Mouse (Mus musculus): Measurements from ENCODE around the gene Selenos. TPM values are rescaled to one million over a fixed set of nuclear protein-coding genes. Genes with fewer than 3 reads are reported as not detected.
A peak's percentile ranks its signal among the peaks of the same experiment; 100 is the strongest.
"Not testable (repeated sequence)": the region's sequence is repeated elsewhere in the genome, so short reads cannot be mapped to it uniquely, and the experiment has no call there.

The Selenos gene
- polyA plus RNA-seq, 1 experiment from 2014 or later: 79.0 TPM

- Histone ChIP-seq H3K9me3 (ENCODE audit: control insufficient read depth, low read length) (no peaks in the 10 kb centered on the region), H3K4me2 (ENCODE audit: low read depth, low read length) (no peak overlapping the region), H3K9ac (replicated peaks; ENCODE audit: low read depth, low read length) (no peak overlapping the region), H3K36me3 (ENCODE audit: control insufficient read depth, insufficient read depth, low read length) (no peaks in the 10 kb centered on the region), H3K27ac (ENCODE audit: low read depth, low read length) (no peak overlapping the region), H3K27me3 (ENCODE audit: control insufficient read depth, insufficient read depth, low read length) (no peaks in the 10 kb centered on the region), H3K4me3 (ENCODE audit: low read depth, low read length) (no peak overlapping the region), H3K4me1 (ENCODE audit: control insufficient read depth, insufficient read depth, low read length) (peaks cover 26% of the 10 kb centered on the region)
- no peak for ATAC-seq (ENCODE audit: low read depth)
- WGBS: 62% methylated on average over 17 of the region's 17 CpGs
Measured at GRCm38 (mm10) chr7:66046921-66047918, 32.2 kb upstream of the Selenos start.

GRCm38 (mm10) chr7:66047975-66048374 lies 31.5 kb upstream of the Selenos start:
- no peaks in the 10 kb centered on the region for H3K36me3 ChIP-seq (ENCODE audit: control insufficient read depth, insufficient read depth, low read length)
- ATAC-seq (ENCODE audit: low read depth): no peak

GRCm38 (mm10) chr7:66048446-66049230 lies 30.8 kb upstream of the Selenos start:
- H3K36me3 ChIP-seq (ENCODE audit: control insufficient read depth, insufficient read depth, low read length): no peaks in the 10 kb centered on the region
- no peak overlapping the region for H3K4me3 ChIP-seq (ENCODE audit: low read depth, low read length)
- H3K4me2 ChIP-seq (ENCODE audit: low read depth, low read length): no peak overlapping the region
- no peak overlapping the region for H3K9ac ChIP-seq (replicated peaks; ENCODE audit: low read depth, low read length)
- no peak overlapping the region for H3K27ac ChIP-seq (ENCODE audit: low read depth, low read length)
- H3K27me3 ChIP-seq (ENCODE audit: control insufficient read depth, insufficient read depth, low read length): no peaks in the 10 kb centered on the region
- peaks cover 26% of the 10 kb centered on the region for H3K4me1 ChIP-seq (ENCODE audit: control insufficient read depth, insufficient read depth, low read length)
- no peaks in the 10 kb centered on the region for H3K9me3 ChIP-seq (ENCODE audit: control insufficient read depth, low read length)
- ATAC-seq (ENCODE audit: low read depth): no peak
- 86% methylated on average over 12 of the region's 12 CpGs for WGBS

More at GRCm38 (mm10) chr7:66047975-66048374, 31.5 kb upstream of the Selenos start:
- no peak overlapping the region for H3K4me3 ChIP-seq (ENCODE audit: low read depth, low read length)
- whole genome bisulfite sequencing: 82% methylated on average over 4 of the region's 4 CpGs
- H3K9me3 ChIP-seq (ENCODE audit: control insufficient read depth, low read length): no peaks in the 10 kb centered on the region
- H3K27ac ChIP-seq (ENCODE audit: low read depth, low read length): no peak overlapping the region
- H3K9ac ChIP-seq (replicated peaks; ENCODE audit: low read depth, low read length): no peak overlapping the region
- H3K4me2 ChIP-seq (ENCODE audit: low read depth, low read length): no peak overlapping the region
- H3K27me3 ChIP-seq (ENCODE audit: control insufficient read depth, insufficient read depth, low read length): no peaks in the 10 kb centered on the region
- H3K4me1 ChIP-seq (ENCODE audit: control insufficient read depth, insufficient read depth, low read length): peaks cover 26% of the 10 kb centered on the region

GRCm38 (mm10) chr7:66053946-66054483 lies 25.4 kb upstream of the Selenos start:
- H3K4me2 ChIP-seq (ENCODE audit: low read depth, low read length): no peak overlapping the region

GRCm38 (mm10) chr7:66055356-66055755 lies 24.1 kb upstream of the Selenos start:
- ATAC-seq (ENCODE audit: low read depth); H3K9ac ChIP-seq (replicated peaks; ENCODE audit: low read depth, low read length); H3K27me3 ChIP-seq (ENCODE audit: control insufficient read depth, insufficient read depth, low read length); H3K36me3 ChIP-seq (ENCODE audit: control insufficient read depth, insufficient read depth, low read length); H3K9me3 ChIP-seq (ENCODE audit: control insufficient read depth, low read length); H3K27ac ChIP-seq (ENCODE audit: low read depth, low read length); H3K4me3 ChIP-seq (ENCODE audit: low read depth, low read length); H3K4me1 ChIP-seq (ENCODE audit: control insufficient read depth, insufficient read depth, low read length); H3K4me2 ChIP-seq (ENCODE audit: low read depth, low read length): not testable (repeated sequence)
- WGBS: 18% methylated on average over 2 of the region's 2 CpGs

More at GRCm38 (mm10) chr7:66053946-66054483, 25.4 kb upstream of the Selenos start:
- no peak overlapping the region for H3K9ac ChIP-seq (replicated peaks; ENCODE audit: low read depth, low read length)
- H3K4me3 ChIP-seq (ENCODE audit: low read depth, low read length): no peak overlapping the region
- no peaks in the 10 kb centered on the region for H3K36me3 ChIP-seq (ENCODE audit: control insufficient read depth, insufficient read depth, low read length)
- no peak overlapping the region for H3K27ac ChIP-seq (ENCODE audit: low read depth, low read length)
- H3K4me1 ChIP-seq (ENCODE audit: control insufficient read depth, insufficient read depth, low read length): no peaks in the 10 kb centered on the region
- no peaks in the 10 kb centered on the region for H3K9me3 ChIP-seq (ENCODE audit: control insufficient read depth, low read length)
- no peaks in the 10 kb centered on the region for H3K27me3 ChIP-seq (ENCODE audit: control insufficient read depth, insufficient read depth, low read length)
- WGBS: 89% methylated on average over 4 of the region's 4 CpGs
- ATAC-seq (ENCODE audit: low read depth): no peak

GRCm38 (mm10) chr7:66058703-66059102 lies 20.7 kb upstream of the Selenos start, which contains the start of gene Snrpa1:
Gene Snrpa1, plus strand, starts transcription at chr7:66059003.
- H3K36me3 ChIP-seq (ENCODE audit: control insufficient read depth, insufficient read depth, low read length): no peaks in the 10 kb centered on the region
- no peaks in the 10 kb centered on the region for H3K27me3 ChIP-seq (ENCODE audit: control insufficient read depth, insufficient read depth, low read length)
- no peak for ATAC-seq (ENCODE audit: low read depth)
- WGBS: 81% methylated on average over 1 of the region's 1 CpGs
- H3K27ac ChIP-seq (ENCODE audit: low read depth, low read length): no peak within 1 kb of the TSS
- peaks cover 8% of the 10 kb centered on the region for H3K4me1 ChIP-seq (ENCODE audit: control insufficient read depth, insufficient read depth, low read length)
- H3K9ac ChIP-seq (replicated peaks; ENCODE audit: low read depth, low read length): no peak within 1 kb of the TSS; the same call in 1 of the 2 replicates
- peak within 1 kb of the TSS; percentile 94; the same call in 1 of the 2 replicates for H3K4me3 ChIP-seq (ENCODE audit: low read depth, low read length)
- peak within 1 kb of the TSS; percentile 88 for H3K4me2 ChIP-seq (ENCODE audit: low read depth, low read length)
- no peaks in the 10 kb centered on the region for H3K9me3 ChIP-seq (ENCODE audit: control insufficient read depth, low read length)

- Histone ChIP-seq H3K4me3 (ENCODE audit: low read depth, low read length) (peak overlapping the region; percentile 94), H3K27ac (ENCODE audit: low read depth, low read length) (peak overlapping the region; percentile 69), H3K9me3 (ENCODE audit: control insufficient read depth, low read length) (no peaks in the 10 kb centered on the region), H3K4me1 (ENCODE audit: control insufficient read depth, insufficient read depth, low read length) (peaks cover 8% of the 10 kb centered on the region), H3K4me2 (ENCODE audit: low read depth, low read length) (peak overlapping the region; percentile 88), H3K9ac (replicated peaks; ENCODE audit: low read depth, low read length) (peak overlapping the region; percentile 84), H3K36me3 (ENCODE audit: control insufficient read depth, insufficient read depth, low read length) (no peaks in the 10 kb centered on the region), H3K27me3 (ENCODE audit: control insufficient read depth, insufficient read depth, low read length) (no peaks in the 10 kb centered on the region)
- ATAC-seq (ENCODE audit: low read depth): peak; percentile 95
- whole genome bisulfite sequencing: under 1% methylated on average over 62 of the region's 64 CpGs
Measured at GRCm38 (mm10) chr7:66060066-66060956, 19.1 kb upstream of the Selenos start.

GRCm38 (mm10) chr7:66061057-66061456 lies 18.4 kb upstream of the Selenos start:
- peak overlapping the region; percentile 84 for H3K9ac ChIP-seq (replicated peaks; ENCODE audit: low read depth, low read length)
- H3K4me2 ChIP-seq (ENCODE audit: low read depth, low read length): peak overlapping the region; percentile 88
- ATAC-seq (ENCODE audit: low read depth): no peak
- no peak overlapping the region for H3K27ac ChIP-seq (ENCODE audit: low read depth, low read length)
- 2% methylated on average over 14 of the region's 14 CpGs for WGBS
- H3K27me3 ChIP-seq (ENCODE audit: control insufficient read depth, insufficient read depth, low read length): no peaks in the 10 kb centered on the region
- H3K9me3 ChIP-seq (ENCODE audit: control insufficient read depth, low read length): no peaks in the 10 kb centered on the region
- H3K4me3 ChIP-seq (ENCODE audit: low read depth, low read length): peak overlapping the region; percentile 94
- peaks cover 8% of the 10 kb centered on the region for H3K4me1 ChIP-seq (ENCODE audit: control insufficient read depth, insufficient read depth, low read length)
- H3K36me3 ChIP-seq (ENCODE audit: control insufficient read depth, insufficient read depth, low read length): peaks cover 5% of the 10 kb centered on the region; the same call in 1 of the 2 replicates
